Mouse (Mus musculus): ENCODE measurements at regions not wholly inside any gene's neighbourhood (a gene's known extent, or its start where the extent isn't known, plus 50 kb on each side); places are given as distances from the start of the nearest gene placed in this dataset.

- Histone ChIP-seq H3K4me1 (peaks cover 8% of the 10 kb centered on the region), H3K9me3 (no peaks in the 10 kb centered on the region), H3K27me3 (no peaks in the 10 kb centered on the region), H3K4me3 (no peak overlapping the region), H3K9ac (no peak overlapping the region), H3K4me2 (replicated peaks) (no peak overlapping the region), H3K27ac (no peak overlapping the region), H3K36me3 (no peaks in the 10 kb centered on the region)
- WGBS = 26% methylated on average over 4 of the region's 4 CpGs
- 0 out of 2 replicates have a peak, but pooled peaks have one; percentile 25 for ATAC-seq (ENCODE audit: insufficient number of reproducible peaks, insufficient read depth, low FRiP score, low TSS enrichment)
Observed at GRCm38 (mm10) chr4:9079828-9080245, 841.0 kb upstream of the Car8 start.

GRCm38 (mm10) chr4:9074447-9074846 is 835.6 kb upstream of the Car8 start:
- Histone ChIP-seq H3K36me3 (no peaks in the 10 kb centered on the region), H3K27ac (no peak overlapping the region), H3K9ac (no peak overlapping the region), H3K4me1 (no peaks in the 10 kb centered on the region), H3K27me3 (no peaks in the 10 kb centered on the region), H3K4me2 (replicated peaks) (no peak overlapping the region), H3K4me3 (no peak overlapping the region), H3K9me3 (no peaks in the 10 kb centered on the region)
- WGBS = 32% methylated on average over 2 of the region's 2 CpGs
- no peak for ATAC-seq (ENCODE audit: insufficient number of reproducible peaks, insufficient read depth, low FRiP score, low TSS enrichment)

- H3K27ac ChIP-seq = no peak overlapping the region
- 45% methylated on average over 8 of the region's 8 CpGs for WGBS
- H3K4me1 ChIP-seq = no peaks in the 10 kb centered on the region
- no peak overlapping the region for H3K9ac ChIP-seq
- no peaks in the 10 kb centered on the region for H3K36me3 ChIP-seq
- H3K4me3 ChIP-seq = no peak overlapping the region
- no peak for ATAC-seq (ENCODE audit: insufficient number of reproducible peaks, insufficient read depth, low FRiP score, low TSS enrichment)
- H3K27me3 ChIP-seq = no peaks in the 10 kb centered on the region
- no peaks in the 10 kb centered on the region for H3K9me3 ChIP-seq
- H3K4me2 ChIP-seq (replicated peaks) = no peak overlapping the region
Observed at GRCm38 (mm10) chr4:9073736-9074428, 835.0 kb upstream of the Car8 start.

- Histone ChIP-seq H3K4me2 (replicated peaks) (no peak overlapping the region), H3K4me1 (no peaks in the 10 kb centered on the region), H3K4me3 (no peak overlapping the region), H3K9me3 (no peaks in the 10 kb centered on the region), H3K9ac (no peak overlapping the region), H3K27me3 (no peaks in the 10 kb centered on the region), H3K36me3 (no peaks in the 10 kb centered on the region), H3K27ac (no peak overlapping the region)
- ATAC-seq (ENCODE audit: insufficient number of reproducible peaks, insufficient read depth, low FRiP score, low TSS enrichment) = no peak
- WGBS = 59% methylated on average over 5 of the region's 5 CpGs
Observed at GRCm38 (mm10) chr4:9072321-9072720, 833.5 kb upstream of the Car8 start.

- Histone ChIP-seq H3K4me1 (no peaks in the 10 kb centered on the region), H3K27me3 (no peaks in the 10 kb centered on the region), H3K27ac (no peak overlapping the region), H3K9ac (no peak overlapping the region), H3K4me2 (replicated peaks) (no peak overlapping the region), H3K4me3 (no peak overlapping the region), H3K9me3 (no peaks in the 10 kb centered on the region), H3K36me3 (no peaks in the 10 kb centered on the region)
- no peak for ATAC-seq (ENCODE audit: insufficient number of reproducible peaks, insufficient read depth, low FRiP score, low TSS enrichment)
- 78% methylated on average over 2 of the region's 2 CpGs for WGBS
Observed at GRCm38 (mm10) chr4:9067874-9068273, 829.0 kb upstream of the Car8 start.

GRCm38 (mm10) chr4:9065981-9066815 is 827.4 kb upstream of the Car8 start:
- 53% methylated on average over 10 of the region's 10 CpGs for WGBS
- Histone ChIP-seq H3K27me3 (no peaks in the 10 kb centered on the region), H3K4me1 (no peaks in the 10 kb centered on the region), H3K9me3 (no peaks in the 10 kb centered on the region), H3K9ac (no peak overlapping the region), H3K36me3 (no peaks in the 10 kb centered on the region), H3K4me2 (replicated peaks) (no peak overlapping the region), H3K27ac (no peak overlapping the region), H3K4me3 (no peak overlapping the region)
- ATAC-seq (ENCODE audit: insufficient number of reproducible peaks, insufficient read depth, low FRiP score, low TSS enrichment) = no peak

- Histone ChIP-seq H3K27ac (no peak overlapping the region), H3K4me1 (no peaks in the 10 kb centered on the region), H3K4me3 (no peak overlapping the region), H3K9me3 (no peaks in the 10 kb centered on the region), H3K4me2 (replicated peaks) (no peak overlapping the region), H3K9ac (no peak overlapping the region), H3K36me3 (no peaks in the 10 kb centered on the region), H3K27me3 (no peaks in the 10 kb centered on the region)
- ATAC-seq (ENCODE audit: insufficient number of reproducible peaks, insufficient read depth, low FRiP score, low TSS enrichment) = no peak
- 67% methylated on average over 3 of the region's 3 CpGs for WGBS
Observed at GRCm38 (mm10) chr4:9061941-9062340, 823.1 kb upstream of the Car8 start.

GRCm38 (mm10) chr4:9060221-9060620 is 821.4 kb upstream of the Car8 start:
- Histone ChIP-seq H3K4me2 (replicated peaks) (no peak overlapping the region), H3K4me3 (no peak overlapping the region), H3K27me3 (no peaks in the 10 kb centered on the region), H3K9ac (no peak overlapping the region), H3K36me3 (no peaks in the 10 kb centered on the region), H3K27ac (no peak overlapping the region), H3K4me1 (no peaks in the 10 kb centered on the region), H3K9me3 (no peaks in the 10 kb centered on the region)
- WGBS = 54% methylated on average over 5 of the region's 5 CpGs
- no peak for ATAC-seq (ENCODE audit: insufficient number of reproducible peaks, insufficient read depth, low FRiP score, low TSS enrichment)

- WGBS = 37% methylated on average over 4 of the region's 4 CpGs
- Histone ChIP-seq H3K9ac (no peak overlapping the region), H3K9me3 (no peaks in the 10 kb centered on the region), H3K36me3 (no peaks in the 10 kb centered on the region), H3K27ac (no peak overlapping the region), H3K27me3 (no peaks in the 10 kb centered on the region), H3K4me3 (no peak overlapping the region), H3K4me2 (replicated peaks) (no peak overlapping the region), H3K4me1 (no peaks in the 10 kb centered on the region)
- no peak for ATAC-seq (ENCODE audit: insufficient number of reproducible peaks, insufficient read depth, low FRiP score, low TSS enrichment)
Observed at GRCm38 (mm10) chr4:9057676-9058075, 818.8 kb upstream of the Car8 start.

GRCm38 (mm10) chr4:9057113-9057512 is 818.3 kb upstream of the Car8 start:
- no peak for ATAC-seq (ENCODE audit: insufficient number of reproducible peaks, insufficient read depth, low FRiP score, low TSS enrichment)
- H3K4me2 ChIP-seq (replicated peaks) = no peak overlapping the region
- no peak overlapping the region for H3K4me3 ChIP-seq
- no peak overlapping the region for H3K27ac ChIP-seq
- WGBS = 90% methylated on average over 7 of the region's 7 CpGs
- no peak overlapping the region for H3K9ac ChIP-seq
- no peaks in the 10 kb centered on the region for H3K27me3 ChIP-seq
- no peaks in the 10 kb centered on the region for H3K9me3 ChIP-seq
- H3K4me1 ChIP-seq = no peaks in the 10 kb centered on the region
- H3K36me3 ChIP-seq = no peaks in the 10 kb centered on the region

- Histone ChIP-seq H3K9me3 (no peaks in the 10 kb centered on the region), H3K4me2 (replicated peaks) (no peak overlapping the region), H3K27ac (no peak overlapping the region), H3K4me3 (no peak overlapping the region), H3K4me1 (no peaks in the 10 kb centered on the region), H3K9ac (no peak overlapping the region), H3K36me3 (no peaks in the 10 kb centered on the region), H3K27me3 (no peaks in the 10 kb centered on the region)
- ATAC-seq (ENCODE audit: insufficient number of reproducible peaks, insufficient read depth, low FRiP score, low TSS enrichment) = no peak
- WGBS = 84% methylated on average over 4 of the region's 4 CpGs
Observed at GRCm38 (mm10) chr4:9055876-9056275, 817.0 kb upstream of the Car8 start.

- Histone ChIP-seq H3K4me2 (replicated peaks) (no peak overlapping the region), H3K9me3 (no peaks in the 10 kb centered on the region), H3K9ac (no peak overlapping the region), H3K27ac (no peak overlapping the region), H3K4me3 (no peak overlapping the region), H3K36me3 (no peaks in the 10 kb centered on the region), H3K4me1 (no peaks in the 10 kb centered on the region), H3K27me3 (no peaks in the 10 kb centered on the region)
- WGBS = 52% methylated on average over 9 of the region's 9 CpGs
- ATAC-seq (ENCODE audit: insufficient number of reproducible peaks, insufficient read depth, low FRiP score, low TSS enrichment) = no peak
Observed at GRCm38 (mm10) chr4:9055266-9055820, 816.5 kb upstream of the Car8 start.
